Mouse (Mus musculus) layer of hippocampus, postnatal 10 days (tissue): ENCODE measurements at regions not wholly inside any gene's neighbourhood (a gene's known extent, or its start where the extent isn't known, plus 50 kb on each side); places are given as distances from the start of the nearest gene placed in this dataset.
A peak's percentile ranks its signal among the peaks of the same experiment; 100 is the strongest.

Experiments used
- DNase-seq, 2 experiments: peaks; one replicate each; pipeline ENCODE4 v3.0.0; 2021; ENCODE audit warnings: low spot score in 2 of 2

- DNase-seq, result no peak
Observed at GRCm38 (mm10) chr6:135520868-135521267, 158.5 kb downstream of the Emp1 start.

- DNase-seq, result no peak
Observed at GRCm38 (mm10) chr6:135524886-135525285, 162.5 kb downstream of the Emp1 start.

GRCm38 (mm10) chr6:135525841-135526327 is 163.5 kb downstream of the Emp1 start:
- peak; percentile 74 to 77 for DNase-seq

GRCm38 (mm10) chr6:135526460-135527160 is 164.3 kb downstream of the Emp1 start:
- DNase-seq, result peak; percentile 51 to 64

- no peak for DNase-seq
Observed at GRCm38 (mm10) chr6:135527879-135528278, 165.5 kb downstream of the Emp1 start.

GRCm38 (mm10) chr6:135539791-135540646 is 177.7 kb downstream of the Emp1 start:
- DNase-seq, result no peak

GRCm38 (mm10) chr6:135541566-135541965 is 179.2 kb downstream of the Emp1 start:
- DNase-seq, result no peak

GRCm38 (mm10) chr6:135542356-135542755 is 180.0 kb downstream of the Emp1 start:
- DNase-seq, result no peak

GRCm38 (mm10) chr6:135543390-135543789 is 181.0 kb downstream of the Emp1 start:
- DNase-seq, result peak in 1 of 2 experiments; percentile 49

- peak; percentile 51 to 62 for DNase-seq
Observed at GRCm38 (mm10) chr6:135543863-135544262, 181.5 kb downstream of the Emp1 start.

GRCm38 (mm10) chr6:135550368-135550950 is 188.1 kb downstream of the Emp1 start:
- DNase-seq, result no peak

- DNase-seq, result no peak
Observed at GRCm38 (mm10) chr6:135552396-135552795, 190.1 kb downstream of the Emp1 start.

GRCm38 (mm10) chr6:135559501-135559907 is 197.2 kb downstream of the Emp1 start:
- DNase-seq, result peak; percentile 90

GRCm38 (mm10) chr6:135562267-135562666 is 199.9 kb downstream of the Emp1 start:
- no peak for DNase-seq

- no peak for DNase-seq
Observed at GRCm38 (mm10) chr6:135563766-135564165, 201.4 kb downstream of the Emp1 start.

GRCm38 (mm10) chr6:135569086-135569485 is 206.7 kb downstream of the Emp1 start:
- no peak for DNase-seq

GRCm38 (mm10) chr6:135575294-135575693 is 212.9 kb downstream of the Emp1 start:
- no peak for DNase-seq

- no peak for DNase-seq
Observed at GRCm38 (mm10) chr6:135578728-135579127, 216.4 kb downstream of the Emp1 start.

- DNase-seq, result no peak
Observed at GRCm38 (mm10) chr6:135582567-135582966, 220.2 kb downstream of the Emp1 start.

GRCm38 (mm10) chr6:135584782-135585181 is 222.4 kb downstream of the Emp1 start:
- DNase-seq, result no peak

GRCm38 (mm10) chr6:135590084-135590483 is 227.7 kb downstream of the Emp1 start:
- DNase-seq, result no peak

- no peak for DNase-seq
Observed at GRCm38 (mm10) chr6:135591085-135591484, 228.7 kb downstream of the Emp1 start.
